Mouse (Mus musculus): ENCODE measurements around the gene Als2cl. TPM values are rescaled to one million over a fixed set of nuclear protein-coding genes. Genes with fewer than 3 reads are reported as not detected.

The Als2cl gene
- polyA plus RNA-seq, 1 experiment from 2014 or later, result 6.1 TPM

Other genes with a start within 250 kb of the Als2cl start
- gene Nbeal2, start 225.7 kb upstream of the Als2cl start, polyA plus RNA-seq (2015; fragmentation: Nextera tagmentation; extraction: Ambion mirVana), result 3.6 and 4.9 TPM in 2 replicates
- gene Ccdc12, start 223.4 kb upstream of the Als2cl start, polyA plus RNA-seq (2015; fragmentation: Nextera tagmentation; extraction: Ambion mirVana), result 162 and 166 TPM in 2 replicates
- gene Myl3, start 138.0 kb upstream of the Als2cl start, polyA plus RNA-seq (2015; fragmentation: Nextera tagmentation; extraction: Ambion mirVana), result 0.53 and 0.58 TPM in 2 replicates
- gene Pth1r, start 132.7 kb upstream of the Als2cl start, polyA plus RNA-seq (2015; fragmentation: Nextera tagmentation; extraction: Ambion mirVana), result 21.6 and 23.6 TPM in 2 replicates
- gene Prss42, start 81.7 kb upstream of the Als2cl start, polyA plus RNA-seq (2015; fragmentation: Nextera tagmentation; extraction: Ambion mirVana), result not detected in 2 replicates
- gene Prss44, start 65.9 kb upstream of the Als2cl start, polyA plus RNA-seq (2015; fragmentation: Nextera tagmentation; extraction: Ambion mirVana), result not detected in 2 replicates
- not detected in 2 replicates for gene Prss43, start 53.2 kb upstream of the Als2cl start, polyA plus RNA-seq (2015; fragmentation: Nextera tagmentation; extraction: Ambion mirVana)
- gene Prss45, start 45.3 kb upstream of the Als2cl start, polyA plus RNA-seq (2015; fragmentation: Nextera tagmentation; extraction: Ambion mirVana), result not detected in 2 replicates
- not detected in 2 replicates for gene Prss46, start 35.4 kb upstream of the Als2cl start, polyA plus RNA-seq (2015; fragmentation: Nextera tagmentation; extraction: Ambion mirVana)
- 0.19 and 0.59 TPM in 2 replicates for gene Prss50, start 21.9 kb upstream of the Als2cl start, polyA plus RNA-seq (2015; fragmentation: Nextera tagmentation; extraction: Ambion mirVana)
- gene Tmie, start 243 bp downstream of the Als2cl start, polyA plus RNA-seq (2015; fragmentation: Nextera tagmentation; extraction: Ambion mirVana), result 2.1 and 2.5 TPM in 2 replicates
- gene Fam240a, start 37.0 kb downstream of the Als2cl start, polyA plus RNA-seq (2015; fragmentation: Nextera tagmentation; extraction: Ambion mirVana), result not detected in 2 replicates
- not detected in 2 replicates for gene Tdgf1, start 66.3 kb downstream of the Als2cl start, polyA plus RNA-seq (2015; fragmentation: Nextera tagmentation; extraction: Ambion mirVana)
- gene Lrrc2, start 71.7 kb downstream of the Als2cl start, polyA plus RNA-seq (2015; fragmentation: Nextera tagmentation; extraction: Ambion mirVana), result 0.23 and 0.34 TPM in 2 replicates
- gene Rtp3, start 110.7 kb downstream of the Als2cl start, polyA plus RNA-seq (2015; fragmentation: Nextera tagmentation; extraction: Ambion mirVana), result 0.24 and 0.81 TPM in 2 replicates
- gene Ltf, start 139.4 kb downstream of the Als2cl start, polyA plus RNA-seq (2015; fragmentation: Nextera tagmentation; extraction: Ambion mirVana), result 2.2 and 5.1 TPM in 2 replicates
- 1.8 and 2.6 TPM in 2 replicates for gene Ccrl2, start 177.6 kb downstream of the Als2cl start, polyA plus RNA-seq (2015; fragmentation: Nextera tagmentation; extraction: Ambion mirVana)
- 41.4 and 41.6 TPM in 2 replicates for gene Lrrfip2, start 237.7 kb downstream of the Als2cl start, polyA plus RNA-seq (2015; fragmentation: Nextera tagmentation; extraction: Ambion mirVana)